Mouse (Mus musculus) large intestine, adult 2 months (tissue): ENCODE data around the gene Sptbn4. TPM values are rescaled to one million over a fixed set of nuclear protein-coding genes. Genes with fewer than 3 reads are reported as not detected.

Source experiments
- DNase-seq: peaks from one replicate; pipeline ENCODE4 v3.0.0-alpha.2; 2012; ENCODE audit warnings: low read depth, low spot score
- WGBS: fragments of 180-500 bp; shearing (Covaris S2); methylation state at CpG from one replicate; pipeline ENCODE4 v1.1.7; 2018; 5-methylcytosine and 5-hydroxymethylcytosine counted together
- polyA plus RNA-seq: library from polyadenylated mRNA; depleted of rRNA; stranded (reverse); fragments of >200 nt; gene quantifications from 2 replicates; pipeline ENCODE4 v1.2.3, GENCODE M21; 2012

Gene Sptbn4
- polyA plus RNA-seq, 1 experiment, result 0.19 TPM

GRCm38 (mm10) chr7:27446521-27447418 lies 716 bp downstream of the Sptbn4 start:
- WGBS, result 6% methylated on average over 50 of the region's 53 CpGs
- DNase-seq, result no peak

- DNase-seq, result no peak
- WGBS, result 23% methylated on average over 18 of the region's 18 CpGs
Measured at GRCm38 (mm10) chr7:27446051-27446450, 1.4 kb downstream of the Sptbn4 start.

GRCm38 (mm10) chr7:27440014-27440413 lies 7.5 kb downstream of the Sptbn4 start:
- WGBS, result 75% methylated on average over 4 of the region's 4 CpGs
- DNase-seq, result no peak

GRCm38 (mm10) chr7:27437544-27437943 lies 9.9 kb downstream of the Sptbn4 start:
- DNase-seq, result no peak

GRCm38 (mm10) chr7:27433794-27434193 lies 13.7 kb downstream of the Sptbn4 start:
- WGBS, result 7% methylated on average over 10 of the region's 10 CpGs

More at GRCm38 (mm10) chr7:27437544-27437943, 9.9 kb downstream of the Sptbn4 start:
- WGBS, result 68% methylated on average over 5 of the region's 5 CpGs

GRCm38 (mm10) chr7:27433349-27433748 lies 14.1 kb downstream of the Sptbn4 start:
- WGBS, result 14% methylated on average over 10 of the region's 10 CpGs
- no peak for DNase-seq

More at GRCm38 (mm10) chr7:27433794-27434193, 13.7 kb downstream of the Sptbn4 start:
- no peak for DNase-seq

- DNase-seq, result no peak
- 54% methylated on average over 2 of the region's 2 CpGs for WGBS
Measured at GRCm38 (mm10) chr7:27429135-27429534, 18.4 kb downstream of the Sptbn4 start.

GRCm38 (mm10) chr7:27428002-27428401 lies 19.5 kb downstream of the Sptbn4 start:
- WGBS, result 70% methylated on average over 11 of the region's 11 CpGs

GRCm38 (mm10) chr7:27427387-27427786 lies 20.1 kb downstream of the Sptbn4 start:
- no peak for DNase-seq
- WGBS, result 84% methylated on average over 1 of the region's 1 CpGs

More at GRCm38 (mm10) chr7:27428002-27428401, 19.5 kb downstream of the Sptbn4 start:
- DNase-seq, result no peak

GRCm38 (mm10) chr7:27423556-27424326 lies 23.7 kb downstream of the Sptbn4 start:
- 69% methylated on average over 12 of the region's 12 CpGs for WGBS
- DNase-seq, result no peak

GRCm38 (mm10) chr7:27419101-27419500 lies 28.4 kb downstream of the Sptbn4 start:
- DNase-seq, result no peak
- WGBS, result 68% methylated on average over 3 of the region's 3 CpGs

- WGBS, result 71% methylated on average over 2 of the region's 2 CpGs
- DNase-seq, result no peak
Measured at GRCm38 (mm10) chr7:27417151-27417550, 30.3 kb downstream of the Sptbn4 start.

GRCm38 (mm10) chr7:27408379-27409176 lies 38.9 kb downstream of the Sptbn4 start:
- DNase-seq, result no peak
- under 1% methylated on average over 91 of the region's 96 CpGs for WGBS

- WGBS, result 48% methylated on average over 8 of the region's 8 CpGs
- DNase-seq, result no peak
Measured at GRCm38 (mm10) chr7:27407816-27408215, 39.7 kb downstream of the Sptbn4 start.

GRCm38 (mm10) chr7:27406481-27406880 lies 41.0 kb downstream of the Sptbn4 start:
- DNase-seq, result no peak
- 83% methylated on average over 7 of the region's 7 CpGs for WGBS

- no peak for DNase-seq
- 6% methylated on average over 81 of the region's 81 CpGs for WGBS
Measured at GRCm38 (mm10) chr7:27404203-27404942, 43.1 kb downstream of the Sptbn4 start.

- no peak for DNase-seq
- 13% methylated on average over 16 of the region's 16 CpGs for WGBS
Measured at GRCm38 (mm10) chr7:27402675-27403074, 44.8 kb downstream of the Sptbn4 start.

- DNase-seq, result no peak
- WGBS, result 73% methylated on average over 7 of the region's 7 CpGs
Measured at GRCm38 (mm10) chr7:27400545-27400944, 46.9 kb downstream of the Sptbn4 start.
